Mouse (Mus musculus) right cerebral cortex, postnatal 4 days (tissue): ENCODE measurements around the gene Ptgr1.

ENCODE experiments used
- DNase-seq: peaks from one replicate; pipeline ENCODE4 v3.0.0-alpha.2; 2022

Ptgr1 gene

GRCm38 (mm10) chr4:58990609-58991434 lies 3.9 kb upstream of the Ptgr1 start:
- DNase-seq = no peak

- DNase-seq = no peak
Observed at GRCm38 (mm10) chr4:58989303-58989898, 2.5 kb upstream of the Ptgr1 start.

- peak; percentile 86 for DNase-seq
Observed at GRCm38 (mm10) chr4:58985157-58985648, 1.7 kb downstream of the Ptgr1 start.

- no peak for DNase-seq
Observed at GRCm38 (mm10) chr4:58982806-58983205, 4.1 kb downstream of the Ptgr1 start.

- DNase-seq = no peak
Observed at GRCm38 (mm10) chr4:58981421-58981820, 5.5 kb downstream of the Ptgr1 start.

- no peak for DNase-seq
Observed at GRCm38 (mm10) chr4:58975711-58976110, 11.2 kb downstream of the Ptgr1 start.

- no peak for DNase-seq
Observed at GRCm38 (mm10) chr4:58970678-58971077, 16.2 kb downstream of the Ptgr1 start.

GRCm38 (mm10) chr4:58965136-58965535 lies 21.8 kb downstream of the Ptgr1 start:
- DNase-seq = no peak

- no peak for DNase-seq
Observed at GRCm38 (mm10) chr4:58963271-58963670, 23.6 kb downstream of the Ptgr1 start.

GRCm38 (mm10) chr4:58961719-58962118 lies 25.2 kb downstream of the Ptgr1 start:
- DNase-seq = no peak

GRCm38 (mm10) chr4:58952630-58953029 lies 34.3 kb downstream of the Ptgr1 start:
- no peak for DNase-seq

GRCm38 (mm10) chr4:58948391-58948790 lies 38.5 kb downstream of the Ptgr1 start:
- DNase-seq = no peak

GRCm38 (mm10) chr4:58944695-58945094 lies 42.2 kb downstream of the Ptgr1 start:
- DNase-seq = no peak

- DNase-seq = no peak
Observed at GRCm38 (mm10) chr4:58944206-58944553, 42.7 kb downstream of the Ptgr1 start.

GRCm38 (mm10) chr4:58943420-58944205 lies 43.3 kb downstream of the Ptgr1 start, which contains the start of gene Zkscan16:
Gene Zkscan16 (plus strand): TSS chr4:58943628.
- peak; percentile 97 for DNase-seq

GRCm38 (mm10) chr4:58942942-58943341 lies 44.0 kb downstream of the Ptgr1 start:
- DNase-seq = no peak

GRCm38 (mm10) chr4:58941638-58942037 lies 45.3 kb downstream of the Ptgr1 start:
- DNase-seq = no peak

GRCm38 (mm10) chr4:58935846-58936245 lies 51.1 kb downstream of the Ptgr1 start:
- no peak for DNase-seq

- peak; percentile 17 for DNase-seq
Observed at GRCm38 (mm10) chr4:58934746-58935476, 52.0 kb downstream of the Ptgr1 start.

- DNase-seq = no peak
Observed at GRCm38 (mm10) chr4:58934308-58934707, 52.6 kb downstream of the Ptgr1 start.

- DNase-seq = no peak
Observed at GRCm38 (mm10) chr4:58932541-58932940, 54.4 kb downstream of the Ptgr1 start.

GRCm38 (mm10) chr4:58927661-58928060 lies 59.3 kb downstream of the Ptgr1 start:
- DNase-seq = no peak

- no peak for DNase-seq
Observed at GRCm38 (mm10) chr4:58926120-58926519, 60.8 kb downstream of the Ptgr1 start.
